Mouse (Mus musculus) adrenal gland, postnatal 36 days (tissue): Measurements from ENCODE around the gene Arf4. TPM values are rescaled to one million over a fixed set of nuclear protein-coding genes. Genes with fewer than 3 reads are reported as not detected.
A peak's percentile ranks its signal among the peaks of the same experiment; 100 is the strongest.

Source experiments
- DNase-seq, 2 experiments: peaks; one replicate each; pipeline ENCODE4 v3.0.0; 2021; ENCODE audit warnings: mixed read lengths in 1 of 2
- long read RNA-seq, 2 experiments: library from polyadenylated mRNA; stranded (forward); transcript quantifications; one replicate each; pipeline ENCODE4 v2.0.0; 2021; ENCODE audit warnings: borderline sequencing depth in 2 of 2
- total RNA-seq, 2 experiments: library from RNA; stranded (reverse); gene quantifications; 2 replicates each; pipeline ENCODE4 v1.2.3; 2021

The Arf4 gene
- 100 to 1,000 TPM; 196 to 225 TPM for total RNA-seq
- long read RNA-seq, experiment 1, transcript Arf4-201 (6 exons, 2,165 nt), result major isoform, 200 of 212 reads
- long read RNA-seq, experiment 1, partial matches to known transcripts, result 8 of 212 reads
- long read RNA-seq, experiment 1, other reads (novel, unspliced or antisense), result 1 of 212 reads
- long read RNA-seq, experiment 2, transcript Arf4-201 (6 exons, 2,165 nt), result major isoform, 69 of 73 reads
- long read RNA-seq, experiment 2, partial matches to known transcripts, result 1 of 73 reads
- long read RNA-seq, experiment 2, other reads (novel, unspliced or antisense), result 2 of 73 reads

GRCm38 (mm10) chr14:26637851-26638707 lies at the start of gene Arf4:
Arf4 (plus strand) TSS chr14:26638074.
- DNase-seq, result peak; percentile 98 to 99

GRCm38 (mm10) chr14:26591353-26591752 lies 46.5 kb upstream of the Arf4 start:
- no peak for DNase-seq

- no peak for DNase-seq
These were observed 44.5 kb upstream of the Arf4 start for GRCm38 (mm10) chr14:26593281-26593895.

GRCm38 (mm10) chr14:26595167-26595566 lies 42.7 kb upstream of the Arf4 start:
- DNase-seq, result no peak

- DNase-seq, result peak in 1 of 2 experiments; percentile 13
These were observed 42.0 kb upstream of the Arf4 start for GRCm38 (mm10) chr14:26595695-26596365.

- no peak for DNase-seq
These were observed 32.5 kb upstream of the Arf4 start for GRCm38 (mm10) chr14:26605354-26605753.

GRCm38 (mm10) chr14:26609674-26610073 lies 28.2 kb upstream of the Arf4 start:
- DNase-seq, result no peak

- DNase-seq, result no peak
These were observed 27.2 kb upstream of the Arf4 start for GRCm38 (mm10) chr14:26610689-26611088.

GRCm38 (mm10) chr14:26625301-26625700 lies 12.6 kb upstream of the Arf4 start:
- DNase-seq, result no peak

- no peak for DNase-seq
These were observed 11.2 kb upstream of the Arf4 start for GRCm38 (mm10) chr14:26626605-26627140.

- DNase-seq, result peak; percentile 25 to 42
These were observed 636 bp upstream of the Arf4 start for GRCm38 (mm10) chr14:26637025-26637850.

- DNase-seq, result peak; percentile 69 to 75
These were observed 822 bp downstream of the Arf4 start for GRCm38 (mm10) chr14:26638708-26639084.

GRCm38 (mm10) chr14:26639251-26639650 lies 1.4 kb downstream of the Arf4 start:
- DNase-seq, result no peak

GRCm38 (mm10) chr14:26639961-26640360 lies 2.1 kb downstream of the Arf4 start:
- no peak for DNase-seq

GRCm38 (mm10) chr14:26643006-26643624 lies 5.2 kb downstream of the Arf4 start:
- DNase-seq, result no peak

GRCm38 (mm10) chr14:26645989-26646650 lies 8.2 kb downstream of the Arf4 start:
- DNase-seq, result no peak

- DNase-seq, result no peak
These were observed 9.9 kb downstream of the Arf4 start for GRCm38 (mm10) chr14:26647811-26648210.

- DNase-seq, result peak in 1 of 2 experiments; percentile 12
These were observed 14.0 kb downstream of the Arf4 start for GRCm38 (mm10) chr14:26651901-26652300.

- no peak for DNase-seq
These were observed 20.3 kb downstream of the Arf4 start for GRCm38 (mm10) chr14:26658178-26658577.

- no peak for DNase-seq
These were observed 22.4 kb downstream of the Arf4 start for GRCm38 (mm10) chr14:26660233-26660632.
